ENCODE assay signal across 8 mouse cellular contexts in genomic region chr17:29034264-29034663, GRCm38 (mm10). TPM values are rescaled to one million over a fixed set of nuclear protein-coding genes. Genes with fewer than 3 reads are reported as not detected.
DNase-seq lines count a peak whose midpoint lies in the region; ATAC-seq lines count a peak whose summit lies in the region.

No protein-coding gene starts in this region.

- ATAC-seq in megakaryocyte, adult 5-6 weeks (ENCODE audit: poor library complexity, severe bottlenecking), result no peak
- ATAC-seq in embryonic facial prominence, embryonic 15.5 days (ENCODE audit: insufficient number of reproducible peaks, low FRiP score, low TSS enrichment, low read depth), result no peak
- ATAC-seq in stomach, embryonic 14.5 days (ENCODE audit: insufficient number of reproducible peaks, insufficient read depth, low FRiP score, low read depth), result no peak

- peak overlapping the region; percentile 99; the same call in 1 of the 2 replicates for H3K27ac ChIP-seq in embryonic facial prominence, embryonic 15.5 days (replicated peaks)
- H3K27ac ChIP-seq in limb, embryonic 10.5 days, result peak overlapping the region; percentile 98; the same call in 1 of the 2 replicates
- H3K27ac ChIP-seq in stomach, embryonic 14.5 days (ENCODE audit: low read length), result peak overlapping the region; percentile 99; the same call in 1 of the 2 replicates

- peaks cover 42% of the 10 kb centered on the region for H3K36me3 ChIP-seq in megakaryocyte, embryonic 14.5 days (replicated peaks; ENCODE audit: low read length)
- H3K36me3 ChIP-seq in embryonic facial prominence, embryonic 15.5 days, result peaks cover 27% of the 10 kb centered on the region
- H3K36me3 ChIP-seq in limb, embryonic 10.5 days, result peaks cover 51% of the 10 kb centered on the region
- peaks cover 27% of the 10 kb centered on the region for H3K36me3 ChIP-seq in stomach, embryonic 14.5 days (ENCODE audit: control insufficient read depth, insufficient read depth, low read length)

- intact Hi-C loops in left cerebral cortex, postnatal 14 days (cut with DNase I), result no loop called here

- H3K27me3 ChIP-seq in megakaryocyte, embryonic 14.5 days (replicated peaks), result no peaks in the 10 kb centered on the region
- H3K27me3 ChIP-seq in embryonic facial prominence, embryonic 15.5 days, result no peaks in the 10 kb centered on the region
- no peaks in the 10 kb centered on the region for H3K27me3 ChIP-seq in limb, embryonic 10.5 days (ENCODE audit: low read depth, poor library complexity, severe bottlenecking)
- H3K27me3 ChIP-seq in stomach, embryonic 14.5 days (ENCODE audit: control insufficient read depth, insufficient read depth, low read length), result no peaks in the 10 kb centered on the region

- H3K9ac ChIP-seq in embryonic facial prominence, embryonic 15.5 days, result peak overlapping the region; percentile 78
- H3K9ac ChIP-seq in stomach, embryonic 14.5 days (replicated peaks; ENCODE audit: low read depth, low read length), result peak overlapping the region; percentile 96

- DNase-seq in limb, embryonic 10.5 days (ENCODE audit: low spot score), result no peak
- DNase-seq in adrenal gland, postnatal 10 days, result no peak
- DNase-seq in B cell, adult 2 months, result no peak
- DNase-seq in left cerebral cortex, postnatal 14 days (ENCODE audit: low spot score in 2 of 2), result no peak

- peaks cover 48% of the 10 kb centered on the region for H3K4me1 ChIP-seq in megakaryocyte, embryonic 14.5 days
- peaks cover 14% of the 10 kb centered on the region; the same call in 1 of the 2 replicates for H3K4me1 ChIP-seq in embryonic facial prominence, embryonic 15.5 days
- H3K4me1 ChIP-seq in limb, embryonic 10.5 days, result peaks cover 14% of the 10 kb centered on the region
- H3K4me1 ChIP-seq in stomach, embryonic 14.5 days (ENCODE audit: control insufficient read depth, insufficient read depth, low read length), result peaks cover 9% of the 10 kb centered on the region

- no peaks in the 10 kb centered on the region for H3K9me3 ChIP-seq in megakaryocyte, embryonic 14.5 days
- no peaks in the 10 kb centered on the region for H3K9me3 ChIP-seq in embryonic facial prominence, embryonic 15.5 days (replicated peaks)
- H3K9me3 ChIP-seq in limb, embryonic 10.5 days (replicated peaks), result no peaks in the 10 kb centered on the region
- H3K9me3 ChIP-seq in stomach, embryonic 14.5 days (ENCODE audit: control insufficient read depth, low read depth, low read length), result no peaks in the 10 kb centered on the region

- peak overlapping the region; percentile 97 for H3K4me3 ChIP-seq in megakaryocyte, embryonic 14.5 days (replicated peaks)
- H3K4me3 ChIP-seq in embryonic facial prominence, embryonic 15.5 days (replicated peaks), result peak overlapping the region; percentile 72
- H3K4me3 ChIP-seq in limb, embryonic 10.5 days, result peak overlapping the region; percentile 83
- peak overlapping the region; percentile 95 for H3K4me3 ChIP-seq in stomach, embryonic 14.5 days (ENCODE audit: low read depth, low read length)

- H3K4me2 ChIP-seq in embryonic facial prominence, embryonic 15.5 days (replicated peaks), result peak overlapping the region; percentile 79
- H3K4me2 ChIP-seq in stomach, embryonic 14.5 days (replicated peaks; ENCODE audit: low read depth, low read length), result peak overlapping the region; percentile 97

RNA-seq across cellular contexts. Expression of gene Srsf3, which starts 1.8 kb away (rescaled TPM):
- polyA plus RNA-seq in megakaryocyte, embryonic 14.5 days (2012; ENCODE audit: insufficient read depth, low replicate concordance), result 27.5 and 103 TPM in 2 replicates
- total RNA-seq in megakaryocyte, adult 5-6 weeks (2015), result 317 and 383 TPM in 2 replicates
- total RNA-seq in megakaryocyte, adult 5-6 weeks (2017), result 479 and 534 TPM in 2 replicates
- polyA plus RNA-seq in embryonic facial prominence, embryonic 15.5 days (2015; fragmentation: Nextera tagmentation; extraction: Ambion mirVana), result 485 and 487 TPM in 2 replicates
- 820 and 832 TPM in 2 replicates for polyA plus RNA-seq in limb, embryonic 10.5 days (2016; fragmentation: Nextera tagmentation; extraction: Ambion mirVana)
- polyA plus RNA-seq in stomach, embryonic 14.5 days (2014; fragmentation: Nextera tagmentation; extraction: Ambion mirVana), result 593 and 674 TPM in 2 replicates
- total RNA-seq in adrenal gland, postnatal 10 days (2021), result 100 to 1,000 TPM; 144 to 193 TPM
- 100 to 1,000 TPM; 125 to 127 TPM for total RNA-seq in left cerebral cortex, postnatal 14 days (2021)

RNA-seq across cellular contexts. Expression of gene Stk38, which starts 26.5 kb away (rescaled TPM):
- polyA plus RNA-seq in megakaryocyte, embryonic 14.5 days (2012; ENCODE audit: insufficient read depth, low replicate concordance), result 32.2 and 64.5 TPM in 2 replicates
- total RNA-seq in megakaryocyte, adult 5-6 weeks (2015), result 312 and 327 TPM in 2 replicates
- total RNA-seq in megakaryocyte, adult 5-6 weeks (2017), result 237 and 269 TPM in 2 replicates
- polyA plus RNA-seq in embryonic facial prominence, embryonic 15.5 days (2015; fragmentation: Nextera tagmentation; extraction: Ambion mirVana), result 111 and 122 TPM in 2 replicates
- polyA plus RNA-seq in limb, embryonic 10.5 days (2016; fragmentation: Nextera tagmentation; extraction: Ambion mirVana), result 116 and 131 TPM in 2 replicates
- 110 and 121 TPM in 2 replicates for polyA plus RNA-seq in stomach, embryonic 14.5 days (2014; fragmentation: Nextera tagmentation; extraction: Ambion mirVana)
- total RNA-seq in adrenal gland, postnatal 10 days (2021), result 10 to 100 TPM; 55.0 to 76.8 TPM
- total RNA-seq in left cerebral cortex, postnatal 14 days (2021), result 10 to 100 TPM; 47.5 to 49.2 TPM

RNA-seq across cellular contexts. Expression of gene Cdkn1a, which starts 56.5 kb away (rescaled TPM):
- 228 and 253 TPM in 2 replicates for polyA plus RNA-seq in megakaryocyte, embryonic 14.5 days (2012; ENCODE audit: insufficient read depth, low replicate concordance)
- 19.9 and 22.6 TPM in 2 replicates for total RNA-seq in megakaryocyte, adult 5-6 weeks (2015)
- total RNA-seq in megakaryocyte, adult 5-6 weeks (2017), result 3.7 and 5.8 TPM in 2 replicates
- 347 and 357 TPM in 2 replicates for polyA plus RNA-seq in embryonic facial prominence, embryonic 15.5 days (2015; fragmentation: Nextera tagmentation; extraction: Ambion mirVana)
- polyA plus RNA-seq in limb, embryonic 10.5 days (2016; fragmentation: Nextera tagmentation; extraction: Ambion mirVana), result 22.2 and 28.8 TPM in 2 replicates
- 62.0 and 62.6 TPM in 2 replicates for polyA plus RNA-seq in stomach, embryonic 14.5 days (2014; fragmentation: Nextera tagmentation; extraction: Ambion mirVana)
- 100 to 1,000 TPM in 1 of 2 experiments, 10 to 100 TPM in 1; 46.6 to 201 TPM for total RNA-seq in adrenal gland, postnatal 10 days (2021)
- total RNA-seq in left cerebral cortex, postnatal 14 days (2021), result 10 to 100 TPM; 25.7 to 35.7 TPM
